Mouse (Mus musculus) induced T-regulatory cell, adult 2 months (primary cell): ENCODE results near the gene Snx9.
A peak's percentile ranks its signal among the peaks of the same experiment; 100 is the strongest.

Experiments
- DNase-seq: peaks from one replicate; pipeline ENCODE4 v3.0.0-alpha.2; 2012; ENCODE audit warnings: low read depth

Snx9 gene

GRCm38 (mm10) chr17:5968562-5968961 is 127.4 kb downstream of the Snx9 start:
- no peak for DNase-seq

DNA sequence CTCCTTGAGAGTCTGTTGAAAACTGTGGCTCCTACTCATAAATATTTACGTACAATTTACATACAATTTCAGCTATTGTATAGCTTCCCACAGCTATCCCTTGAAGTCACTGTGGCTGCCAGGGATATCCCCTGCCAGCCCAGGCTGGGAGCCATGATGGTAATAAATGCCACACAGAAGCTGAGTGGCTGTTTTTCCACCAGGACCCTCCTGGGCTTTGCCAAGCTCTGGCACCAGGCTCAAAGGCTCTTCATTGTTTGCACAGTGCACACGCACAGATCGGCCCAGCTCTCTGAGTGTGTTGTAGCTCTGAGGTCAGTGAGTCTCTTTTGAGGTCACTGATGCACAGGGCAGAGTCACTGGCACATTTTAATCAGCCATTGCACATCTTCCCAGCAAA is 128.1 kb downstream of the Snx9 start:
- no peak for DNase-seq

DNA sequence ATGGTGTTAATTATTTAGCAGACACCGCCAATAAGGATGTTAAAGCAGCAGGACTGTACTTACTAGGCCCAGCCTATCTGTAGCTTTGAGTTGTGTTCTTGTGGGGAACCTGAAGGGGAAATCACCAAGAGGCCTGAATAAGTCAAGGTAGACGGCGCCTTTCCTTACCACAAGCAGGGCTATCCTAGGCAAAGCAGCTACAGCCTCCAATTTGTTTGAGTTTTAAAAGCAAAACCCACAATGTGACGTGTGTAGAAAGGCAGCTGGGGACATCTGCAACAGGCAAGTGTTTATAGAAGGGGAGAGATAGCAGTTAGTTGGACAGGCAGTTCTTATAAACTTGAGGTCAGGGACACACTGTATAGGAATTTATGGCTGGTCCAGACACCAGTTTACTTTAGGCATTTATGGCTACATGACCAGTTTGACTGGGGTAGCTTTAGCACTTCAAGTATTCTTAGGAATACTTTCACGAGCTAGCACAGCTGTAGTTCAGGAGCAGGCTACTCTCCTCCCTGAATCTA is 129.2 kb downstream of the Snx9 start:
- DNase-seq: no peak

- peak; percentile 37 for DNase-seq
Observed at GRCm38 (mm10) chr17:5973536-5973935, 132.4 kb downstream of the Snx9 start.

- peak; percentile 85 for DNase-seq
Observed at GRCm38 (mm10) chr17:5975099-5975977, 134.2 kb downstream of the Snx9 start.

DNA sequence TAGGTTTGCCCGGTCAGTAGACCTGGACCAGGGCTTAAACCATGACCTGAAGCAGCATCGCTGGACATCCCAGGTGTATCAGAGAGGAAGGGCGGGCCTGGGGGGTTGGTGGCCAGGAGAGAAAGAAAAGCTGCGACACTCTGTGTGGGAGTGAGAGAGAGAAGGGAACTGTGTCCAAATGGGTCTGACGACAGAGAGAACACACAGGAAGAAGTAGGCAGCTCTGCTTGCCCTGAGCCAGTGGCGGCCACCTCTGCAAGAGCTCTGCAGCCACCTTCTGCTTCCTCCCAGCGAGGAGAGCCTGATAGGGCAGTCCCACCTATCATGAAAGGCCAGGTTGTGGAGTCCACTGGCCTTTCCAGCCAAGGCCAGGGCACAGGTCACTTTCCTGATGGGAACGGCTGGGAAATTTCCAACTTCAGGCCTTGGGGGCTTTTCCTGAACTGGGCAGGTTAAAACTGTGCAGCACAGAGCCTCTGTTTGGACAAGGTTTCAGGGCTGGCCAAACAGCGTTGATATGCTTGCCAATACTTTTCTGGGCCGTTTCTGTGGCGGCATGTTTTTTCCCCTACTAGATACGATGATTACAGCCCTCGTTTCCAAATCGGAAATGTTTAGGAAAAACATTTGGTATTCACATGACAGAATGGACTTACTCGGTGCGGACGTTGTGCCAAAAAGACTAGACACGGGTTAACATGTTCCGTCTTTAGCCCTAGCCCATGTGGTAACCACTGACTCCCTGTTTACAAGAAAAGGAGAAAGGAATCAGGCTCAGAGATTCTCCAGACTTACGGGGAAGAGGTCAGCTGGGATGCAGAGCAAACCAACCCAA is 135.3 kb downstream of the Snx9 start:
- peak; percentile 67 for DNase-seq

- DNase-seq: peak; percentile 78
Observed at GRCm38 (mm10) chr17:5977056-5977920, 136.2 kb downstream of the Snx9 start.

GRCm38 (mm10) chr17:5977921-5978504 is 136.9 kb downstream of the Snx9 start:
- no peak for DNase-seq

DNA sequence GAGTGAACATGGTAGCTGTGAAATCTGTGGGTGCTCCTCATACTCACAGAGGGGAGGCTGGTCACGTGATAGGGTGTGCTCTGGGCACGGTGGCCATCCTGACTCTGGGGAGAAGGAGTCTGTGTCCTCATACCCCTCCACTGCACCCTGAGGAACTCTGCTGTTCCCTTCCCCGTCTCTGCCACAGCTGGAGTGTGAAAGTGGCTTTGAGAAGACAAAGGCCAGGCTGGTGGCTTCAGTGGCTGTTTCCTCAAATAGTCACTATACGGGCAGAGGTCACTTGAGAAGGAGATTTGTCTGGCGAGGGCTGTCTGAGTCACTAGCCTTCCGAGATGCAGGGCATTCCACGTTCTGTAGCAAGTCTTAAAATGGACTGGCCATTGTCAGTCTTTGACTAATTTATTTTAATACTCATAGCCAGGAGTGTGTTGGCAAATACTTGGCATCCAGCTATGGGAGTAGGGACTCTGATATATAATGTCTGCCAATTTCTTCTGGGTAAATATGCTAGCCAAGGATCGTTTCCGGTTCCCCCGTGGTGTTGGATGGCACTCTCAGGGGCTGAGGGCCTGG is 137.5 kb downstream of the Snx9 start:
- DNase-seq: no peak

- DNase-seq: peak; percentile 53
Observed at GRCm38 (mm10) chr17:5980860-5981259, 139.7 kb downstream of the Snx9 start.
